Mouse (Mus musculus): ENCODE data around the gene Gar1.

Gene Gar1

DNA sequence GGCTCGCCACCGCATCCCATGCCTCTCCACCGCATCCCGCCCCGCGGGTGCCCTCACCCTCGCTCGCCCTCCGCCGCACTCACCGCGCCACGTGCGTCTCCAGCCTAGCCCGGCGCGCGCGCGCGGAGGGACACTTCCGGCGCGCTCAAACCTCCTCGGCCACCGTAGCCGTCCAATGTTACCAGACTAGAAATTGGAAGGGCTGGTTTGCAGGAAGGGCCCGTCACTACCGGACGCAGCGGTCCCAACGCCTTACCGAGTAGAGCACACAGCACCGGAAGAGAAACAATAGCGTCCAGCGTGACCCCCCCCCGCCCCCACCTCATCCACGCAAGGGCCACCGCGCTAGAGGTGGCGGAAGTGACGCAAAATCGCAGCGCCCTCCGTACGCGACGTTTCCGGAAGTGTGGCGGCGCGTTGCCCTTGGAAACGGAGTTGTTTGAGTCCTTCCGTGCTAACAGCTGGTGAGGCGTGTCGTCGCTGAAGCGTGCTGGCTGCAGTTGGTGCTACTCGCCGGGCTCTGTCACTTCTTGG is at the start of gene Gar1:
Gene Gar1 (minus strand): TSS at position 362 of the 534 bp plus-strand sequence.
- DNase-seq (ENCODE audit: extremely low read depth, low read depth): peak; percentile 96

DNA sequence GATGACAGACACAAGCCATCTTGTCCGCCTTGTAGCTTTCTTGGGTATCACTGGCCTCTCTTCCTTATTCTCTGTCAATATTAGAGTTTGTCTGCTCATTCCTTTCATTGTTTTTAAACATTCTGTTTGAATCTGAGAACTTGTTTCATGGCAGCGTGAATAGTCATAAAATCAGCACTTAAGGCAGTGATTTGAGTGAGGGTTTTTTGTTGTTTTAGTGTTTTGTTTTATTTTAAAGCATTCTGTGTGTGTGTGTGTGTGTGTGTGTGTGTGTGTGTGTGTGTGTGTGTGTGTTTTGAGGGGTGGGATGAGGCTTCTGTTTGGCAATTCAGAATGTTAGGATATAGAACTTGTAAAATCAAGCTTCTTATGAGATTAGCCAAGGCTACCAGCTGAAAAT is 48.7 kb upstream of the Gar1 start:
- no peak for DNase-seq (ENCODE audit: extremely low read depth, low read depth)

DNA sequence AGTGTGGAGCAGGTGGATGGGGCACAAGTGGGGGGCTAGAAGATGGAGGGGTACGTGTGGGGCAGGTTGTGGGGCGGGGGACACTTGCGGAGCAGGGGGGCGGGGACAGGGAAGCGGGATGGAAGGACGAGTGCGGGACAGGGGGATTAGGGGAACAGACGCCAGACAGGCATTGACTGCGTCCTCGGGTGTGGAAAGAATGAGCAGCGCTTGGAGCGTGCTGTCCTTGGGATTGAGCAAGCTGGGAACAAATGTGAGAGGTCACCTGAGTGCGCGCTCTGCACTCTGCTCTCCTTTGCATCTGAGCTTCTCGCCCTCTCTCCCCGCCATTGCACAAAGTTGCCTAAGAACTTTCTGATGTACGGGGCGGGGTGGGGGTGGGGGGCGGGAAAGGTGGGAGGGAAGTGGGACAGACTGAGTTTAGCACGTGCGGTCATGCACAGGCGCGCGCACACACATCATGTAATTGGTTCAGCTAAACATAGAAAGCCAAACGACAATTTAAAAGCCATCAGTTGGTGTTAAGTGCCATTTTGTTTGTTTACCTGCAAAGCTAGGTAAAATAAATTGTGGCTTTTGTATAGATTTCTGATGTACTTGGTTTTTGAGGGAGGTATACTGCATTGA is 48.0 kb upstream of the Gar1 start:
- DNase-seq (ENCODE audit: extremely low read depth, low read depth): peak; percentile 33

GRCm38 (mm10) chr3:129878405-129879021 is 47.3 kb upstream of the Gar1 start, which contains the start of gene Pla2g12a:
TSS of gene Pla2g12a (plus strand) at chr3:129878606.
- DNase-seq (ENCODE audit: extremely low read depth, low read depth): peak; percentile 78

DNA sequence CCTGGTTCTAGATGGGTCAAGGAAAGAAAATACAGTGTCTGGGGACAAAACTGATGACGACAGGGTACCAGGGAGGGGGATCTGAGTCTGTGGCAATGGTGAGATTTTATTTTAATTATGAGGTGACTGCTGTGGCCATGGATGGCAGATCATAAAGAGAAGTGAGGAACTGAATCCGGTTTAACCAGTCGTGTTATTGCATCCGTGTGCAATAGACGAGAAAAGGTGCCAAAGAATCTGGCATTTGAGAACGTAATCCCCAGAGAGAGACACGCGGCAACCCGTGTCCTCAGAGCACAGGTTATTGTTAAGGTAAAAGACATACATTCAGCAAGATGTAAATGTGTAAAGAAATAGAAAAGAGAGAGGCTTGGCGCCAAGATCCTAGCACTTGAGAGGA is 46.1 kb upstream of the Gar1 start:
- DNase-seq (ENCODE audit: extremely low read depth, low read depth): no peak

GRCm38 (mm10) chr3:129863698-129864097 is 32.5 kb upstream of the Gar1 start:
- DNase-seq (ENCODE audit: extremely low read depth, low read depth): peak; percentile 29

- DNase-seq (ENCODE audit: extremely low read depth, low read depth): peak; percentile 18
These were observed 31.4 kb upstream of the Gar1 start for GRCm38 (mm10) chr3:129862592-129862991.

- no peak for DNase-seq (ENCODE audit: extremely low read depth, low read depth)
These were observed 15.7 kb upstream of the Gar1 start for GRCm38 (mm10) chr3:129846846-129847245.

GRCm38 (mm10) chr3:129845868-129846267 is 14.7 kb upstream of the Gar1 start:
- DNase-seq (ENCODE audit: extremely low read depth, low read depth): no peak

DNA sequence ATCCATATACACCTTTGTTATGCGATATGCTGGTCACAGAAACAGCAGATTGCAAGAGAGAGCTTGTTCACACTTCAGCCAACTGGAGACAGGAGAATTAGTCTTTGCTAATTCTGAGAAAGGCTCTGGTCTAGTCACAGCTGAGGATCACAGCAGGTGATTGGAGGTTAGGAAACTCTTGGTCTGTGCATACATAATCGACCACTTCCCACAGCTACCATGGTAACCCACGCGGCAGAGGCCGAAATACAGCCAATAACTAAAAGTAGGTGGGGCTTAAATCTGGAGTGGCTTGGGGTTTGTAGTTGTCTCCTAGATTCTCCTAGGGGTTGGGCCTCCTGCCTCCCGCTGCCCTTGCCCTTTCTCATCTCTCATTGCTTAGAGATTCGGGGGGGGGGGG is 6.8 kb upstream of the Gar1 start:
- no peak for DNase-seq (ENCODE audit: extremely low read depth, low read depth)

GRCm38 (mm10) chr3:129836965-129837364 is 5.8 kb upstream of the Gar1 start:
- no peak for DNase-seq (ENCODE audit: extremely low read depth, low read depth)

GRCm38 (mm10) chr3:129836051-129836697 is 5.0 kb upstream of the Gar1 start:
- no peak for DNase-seq (ENCODE audit: extremely low read depth, low read depth)

- DNase-seq (ENCODE audit: extremely low read depth, low read depth): no peak
These were observed 4.3 kb upstream of the Gar1 start, which contains the start of gene Cfi for GRCm38 (mm10) chr3:129835388-129835934. TSS of gene Cfi (plus strand) at chr3:129835884.

- DNase-seq (ENCODE audit: extremely low read depth, low read depth): no peak
These were observed 570 bp downstream of the Gar1 start for GRCm38 (mm10) chr3:129830626-129831025.

DNA sequence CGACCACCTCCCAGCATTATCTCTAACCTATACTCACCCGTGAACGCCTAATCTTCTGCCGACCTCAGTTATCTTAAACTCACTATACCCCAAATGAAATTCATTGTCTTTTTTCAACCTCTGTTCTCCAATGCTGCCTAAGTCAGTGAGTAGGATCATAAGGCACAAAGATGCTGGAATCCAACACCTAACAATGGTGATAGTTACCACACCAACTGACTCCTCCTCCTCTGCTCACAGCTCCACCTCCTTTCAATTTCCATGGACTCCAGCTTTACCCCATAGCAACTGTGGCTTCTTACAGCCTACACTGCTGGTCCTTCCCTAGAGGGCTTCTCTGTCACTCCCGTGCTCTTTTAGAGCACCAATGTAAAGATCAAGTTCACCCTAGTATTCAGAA is 3.5 kb downstream of the Gar1 start:
- DNase-seq (ENCODE audit: extremely low read depth, low read depth): no peak

- DNase-seq (ENCODE audit: extremely low read depth, low read depth): no peak
These were observed 4.5 kb downstream of the Gar1 start for GRCm38 (mm10) chr3:129826691-129827090.

DNA sequence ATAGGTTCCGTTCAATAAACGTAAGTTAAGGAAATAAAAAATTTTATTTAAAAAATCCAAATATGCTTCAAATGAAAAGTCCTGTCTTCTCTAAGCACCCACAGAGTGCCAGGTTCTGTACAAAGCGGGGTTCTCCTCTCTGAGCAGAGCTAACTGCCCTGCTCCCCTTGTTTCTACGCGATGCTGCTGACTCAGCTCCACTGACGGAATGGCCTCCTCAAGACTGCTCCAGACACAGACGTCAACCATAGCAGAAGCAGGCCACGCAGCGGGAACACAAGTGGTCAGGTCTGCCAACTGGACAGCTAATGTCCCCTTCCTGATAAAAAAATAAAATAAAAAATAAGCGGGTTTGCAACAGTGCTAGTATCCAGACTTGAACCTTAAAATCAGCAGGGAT is 6.3 kb downstream of the Gar1 start:
- DNase-seq (ENCODE audit: extremely low read depth, low read depth): no peak

GRCm38 (mm10) chr3:129824146-129824545 is 7.0 kb downstream of the Gar1 start:
- DNase-seq (ENCODE audit: extremely low read depth, low read depth): no peak

DNA sequence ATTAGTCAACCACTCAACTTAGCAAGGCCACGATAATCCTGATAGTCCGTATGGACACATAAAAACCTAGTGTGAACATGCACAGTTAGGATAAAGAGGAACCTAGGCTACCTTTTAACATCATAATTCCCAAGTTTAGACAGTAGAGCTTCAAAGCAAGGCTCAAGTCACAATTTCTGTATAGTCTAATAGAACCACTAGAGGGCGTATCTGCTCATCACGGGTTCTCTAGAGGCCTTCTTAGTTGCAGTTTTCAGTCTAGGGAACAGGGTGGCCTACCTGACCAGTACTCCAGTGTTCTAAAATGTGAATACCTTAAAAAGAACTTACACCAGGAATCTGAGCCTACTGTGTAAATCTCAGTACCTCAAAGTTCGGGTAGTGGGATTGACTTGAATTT is 7.9 kb downstream of the Gar1 start:
- DNase-seq (ENCODE audit: extremely low read depth, low read depth): peak; percentile 59

GRCm38 (mm10) chr3:129822206-129822775 is 8.9 kb downstream of the Gar1 start, which contains the start of gene Rrh:
TSS of gene Rrh (minus strand) at chr3:129822587.
- DNase-seq (ENCODE audit: extremely low read depth, low read depth): no peak

DNA sequence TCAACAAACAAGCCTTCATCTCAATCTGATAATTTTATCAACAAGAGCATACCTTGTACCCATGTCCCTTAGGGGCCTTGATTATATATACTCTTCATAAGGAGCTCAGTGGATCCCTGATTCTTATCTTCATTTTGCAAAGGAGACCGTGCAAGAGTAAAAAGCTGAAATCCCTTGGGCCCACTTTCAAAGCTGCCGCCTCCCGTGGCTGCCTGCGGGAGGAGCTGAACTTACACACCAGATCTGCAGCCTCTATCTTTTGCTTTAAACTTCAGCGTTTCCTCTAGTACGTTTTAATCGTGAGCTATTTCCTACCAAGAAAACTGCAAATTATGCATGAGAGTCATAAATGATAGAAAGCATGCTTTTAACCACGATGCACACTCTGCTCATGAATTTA is 9.5 kb downstream of the Gar1 start:
- DNase-seq (ENCODE audit: extremely low read depth, low read depth): no peak

DNA sequence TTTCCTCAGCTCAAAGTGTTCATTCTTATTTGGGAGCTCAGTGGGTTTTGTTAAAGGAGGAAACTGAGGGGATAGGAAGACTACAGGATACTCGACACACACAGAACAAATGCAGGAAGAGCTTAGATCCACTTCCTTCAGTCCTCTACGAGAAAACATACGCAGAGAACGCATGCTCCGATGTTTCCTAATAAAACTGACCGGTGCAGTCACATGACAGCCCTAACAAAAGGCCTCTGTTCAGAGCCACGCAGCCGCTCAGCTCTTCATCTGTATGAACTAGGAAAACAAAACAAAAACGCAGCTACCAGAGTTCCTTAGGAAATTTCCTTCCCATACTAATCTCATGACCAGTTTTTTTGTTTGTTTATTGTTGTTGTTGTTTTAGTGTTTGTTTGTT is 10.3 kb downstream of the Gar1 start:
- no peak for DNase-seq (ENCODE audit: extremely low read depth, low read depth)
